Mouse (Mus musculus) right cerebral cortex, postnatal 25 days (tissue): ENCODE data around the gene Mindy4.
"Not testable (repeated sequence)": the region's sequence is repeated elsewhere in the genome, so short reads cannot be mapped to it uniquely, and the experiment has no call there.

ENCODE experiments used
- DNase-seq: peaks from one replicate; pipeline ENCODE4 v3.0.0; 2022

The Mindy4 gene

GRCm38 (mm10) chr6:55202913-55203910, at the start of gene Mindy4:
Gene Mindy4 (plus strand): TSS chr6:55203383.
- peak; percentile 87 for DNase-seq

- DNase-seq: no peak
Measured at GRCm38 (mm10) chr6:55159256-55159655, 43.9 kb upstream of the Mindy4 start.

- peak; percentile 78 for DNase-seq
Measured at GRCm38 (mm10) chr6:55161311-55161761, 41.8 kb upstream of the Mindy4 start.

- DNase-seq: no peak
Measured at GRCm38 (mm10) chr6:55163046-55163584, 40.1 kb upstream of the Mindy4 start.

- DNase-seq: peak; percentile 68
Measured at GRCm38 (mm10) chr6:55166777-55167463, 36.3 kb upstream of the Mindy4 start.

- no peak for DNase-seq
Measured at GRCm38 (mm10) chr6:55169818-55170217, 33.4 kb upstream of the Mindy4 start.

GRCm38 (mm10) chr6:55171638-55172037, 31.5 kb upstream of the Mindy4 start:
- no peak for DNase-seq

- no peak for DNase-seq
Measured at GRCm38 (mm10) chr6:55173171-55173570, 30.0 kb upstream of the Mindy4 start.

- DNase-seq: no peak
Measured at GRCm38 (mm10) chr6:55173941-55174349, 29.2 kb upstream of the Mindy4 start.

GRCm38 (mm10) chr6:55174741-55175181, 28.4 kb upstream of the Mindy4 start, which contains the start of gene Inmt:
Gene Inmt (minus strand): TSS chr6:55175043.
- no peak for DNase-seq

- no peak for DNase-seq
Measured at GRCm38 (mm10) chr6:55175456-55175855, 27.7 kb upstream of the Mindy4 start.

GRCm38 (mm10) chr6:55175892-55176291, 27.3 kb upstream of the Mindy4 start:
- no peak for DNase-seq

GRCm38 (mm10) chr6:55177060-55177732, 26.0 kb upstream of the Mindy4 start:
- no peak for DNase-seq

GRCm38 (mm10) chr6:55179560-55179959, 23.6 kb upstream of the Mindy4 start:
- DNase-seq: no peak

GRCm38 (mm10) chr6:55182655-55183430, 20.3 kb upstream of the Mindy4 start:
- no peak for DNase-seq

GRCm38 (mm10) chr6:55187827-55188226, 15.4 kb upstream of the Mindy4 start:
- not testable (repeated sequence) for DNase-seq

- DNase-seq: no peak
Measured at GRCm38 (mm10) chr6:55189406-55189805, 13.8 kb upstream of the Mindy4 start.

- no peak for DNase-seq
Measured at GRCm38 (mm10) chr6:55191537-55191936, 11.6 kb upstream of the Mindy4 start.

GRCm38 (mm10) chr6:55193171-55193570, 10.0 kb upstream of the Mindy4 start:
- no peak for DNase-seq

- DNase-seq: no peak
Measured at GRCm38 (mm10) chr6:55199047-55199446, 4.1 kb upstream of the Mindy4 start.

GRCm38 (mm10) chr6:55203931-55204330, 748 bp downstream of the Mindy4 start:
- no peak for DNase-seq

GRCm38 (mm10) chr6:55207786-55208185, 4.6 kb downstream of the Mindy4 start:
- DNase-seq: no peak
